Mouse (Mus musculus): ENCODE data around the gene Pga5. TPM values are rescaled to one million over a fixed set of nuclear protein-coding genes. Genes with fewer than 3 reads are reported as not detected.
A peak's percentile ranks its signal among the peaks of the same experiment; 100 is the strongest.

Gene Pga5
- polyA plus RNA-seq (2012; rRNA removed): 0.10 and 0.20 TPM in 2 replicates

- Histone ChIP-seq H3K4me1 (ENCODE audit: control insufficient read depth, insufficient read depth, low read length) (no peaks in the 10 kb centered on the region), H3K4me3 (ENCODE audit: control insufficient read depth, low read depth, low read length) (no peak within 1 kb of the TSS), H3K36me3 (ENCODE audit: control insufficient read depth, insufficient read depth, low read length) (no peaks in the 10 kb centered on the region), H3K27ac (ENCODE audit: control insufficient read depth, insufficient read depth, low read depth, low read length) (no peak within 1 kb of the TSS), H3K27me3 (ENCODE audit: control insufficient read depth, insufficient read depth, low read length) (no peaks in the 10 kb centered on the region)
- TF ChIP-seq POLR2A (IDR thresholded peaks at IDR 0.05; ENCODE audit: control insufficient read depth, low read depth, low read length): no peak
- peak; percentile 91; the same call in 1 of the 2 replicates for TF ChIP-seq CTCF (IDR thresholded peaks at IDR 0.05; ENCODE audit: control insufficient read depth, insufficient read depth, insufficient replicate concordance, low read depth, low read length)
Measured at GRCm38 (mm10) chr19:10677915-10678771, at the start of gene Pga5. Pga5 (minus strand) TSS chr19:10678071.

GRCm38 (mm10) chr19:10724629-10725363 lies 46.9 kb upstream of the Pga5 start:
- H3K27ac ChIP-seq (ENCODE audit: control insufficient read depth, insufficient read depth, low read depth, low read length): no peak overlapping the region
- no peaks in the 10 kb centered on the region for H3K36me3 ChIP-seq (ENCODE audit: control insufficient read depth, insufficient read depth, low read length)
- no peaks in the 10 kb centered on the region for H3K4me1 ChIP-seq (ENCODE audit: control insufficient read depth, insufficient read depth, low read length)
- no peak overlapping the region for H3K4me3 ChIP-seq (ENCODE audit: control insufficient read depth, low read depth, low read length)
- no peaks in the 10 kb centered on the region for H3K27me3 ChIP-seq (ENCODE audit: control insufficient read depth, insufficient read depth, low read length)
- TF ChIP-seq POLR2A (IDR thresholded peaks at IDR 0.05; ENCODE audit: control insufficient read depth, low read depth, low read length) (no peak), CTCF (IDR thresholded peaks at IDR 0.05; ENCODE audit: control insufficient read depth, insufficient read depth, insufficient replicate concordance, low read depth, low read length) (no peak)

- Histone ChIP-seq H3K27me3 (ENCODE audit: control insufficient read depth, insufficient read depth, low read length) (no peaks in the 10 kb centered on the region), H3K27ac (ENCODE audit: control insufficient read depth, insufficient read depth, low read depth, low read length) (no peak overlapping the region), H3K36me3 (ENCODE audit: control insufficient read depth, insufficient read depth, low read length) (no peaks in the 10 kb centered on the region), H3K4me3 (ENCODE audit: control insufficient read depth, low read depth, low read length) (no peak overlapping the region), H3K4me1 (ENCODE audit: control insufficient read depth, insufficient read depth, low read length) (no peaks in the 10 kb centered on the region)
- TF ChIP-seq CTCF (IDR thresholded peaks at IDR 0.05; ENCODE audit: control insufficient read depth, insufficient read depth, insufficient replicate concordance, low read depth, low read length) (no peak), POLR2A (IDR thresholded peaks at IDR 0.05; ENCODE audit: control insufficient read depth, low read depth, low read length) (no peak)
Measured at GRCm38 (mm10) chr19:10723649-10724048, 45.8 kb upstream of the Pga5 start.

GRCm38 (mm10) chr19:10723084-10723483 lies 45.2 kb upstream of the Pga5 start:
- H3K27me3 ChIP-seq (ENCODE audit: control insufficient read depth, insufficient read depth, low read length): no peaks in the 10 kb centered on the region
- no peaks in the 10 kb centered on the region for H3K4me1 ChIP-seq (ENCODE audit: control insufficient read depth, insufficient read depth, low read length)
- no peaks in the 10 kb centered on the region for H3K36me3 ChIP-seq (ENCODE audit: control insufficient read depth, insufficient read depth, low read length)
- no peak overlapping the region for H3K4me3 ChIP-seq (ENCODE audit: control insufficient read depth, low read depth, low read length)
- no peak for TF ChIP-seq CTCF (IDR thresholded peaks at IDR 0.05; ENCODE audit: control insufficient read depth, insufficient read depth, insufficient replicate concordance, low read depth, low read length)
- no peak for TF ChIP-seq POLR2A (IDR thresholded peaks at IDR 0.05; ENCODE audit: control insufficient read depth, low read depth, low read length)
- H3K27ac ChIP-seq (ENCODE audit: control insufficient read depth, insufficient read depth, low read depth, low read length): no peak overlapping the region

GRCm38 (mm10) chr19:10721064-10721463 lies 43.2 kb upstream of the Pga5 start:
- Histone ChIP-seq H3K27ac (ENCODE audit: control insufficient read depth, insufficient read depth, low read depth, low read length) (no peak overlapping the region), H3K4me3 (ENCODE audit: control insufficient read depth, low read depth, low read length) (no peak overlapping the region), H3K36me3 (ENCODE audit: control insufficient read depth, insufficient read depth, low read length) (no peaks in the 10 kb centered on the region), H3K27me3 (ENCODE audit: control insufficient read depth, insufficient read depth, low read length) (no peaks in the 10 kb centered on the region), H3K4me1 (ENCODE audit: control insufficient read depth, insufficient read depth, low read length) (no peaks in the 10 kb centered on the region)
- no peak for TF ChIP-seq CTCF (IDR thresholded peaks at IDR 0.05; ENCODE audit: control insufficient read depth, insufficient read depth, insufficient replicate concordance, low read depth, low read length)
- no peak for TF ChIP-seq POLR2A (IDR thresholded peaks at IDR 0.05; ENCODE audit: control insufficient read depth, low read depth, low read length)

- no peaks in the 10 kb centered on the region for H3K27me3 ChIP-seq (ENCODE audit: control insufficient read depth, insufficient read depth, low read length)
- H3K4me3 ChIP-seq (ENCODE audit: control insufficient read depth, low read depth, low read length): no peak overlapping the region
- TF ChIP-seq CTCF (IDR thresholded peaks at IDR 0.05; ENCODE audit: control insufficient read depth, insufficient read depth, insufficient replicate concordance, low read depth, low read length) (no peak), POLR2A (IDR thresholded peaks at IDR 0.05; ENCODE audit: control insufficient read depth, low read depth, low read length) (no peak)
- no peaks in the 10 kb centered on the region for H3K36me3 ChIP-seq (ENCODE audit: control insufficient read depth, insufficient read depth, low read length)
- H3K27ac ChIP-seq (ENCODE audit: control insufficient read depth, insufficient read depth, low read depth, low read length): no peak overlapping the region
- no peaks in the 10 kb centered on the region for H3K4me1 ChIP-seq (ENCODE audit: control insufficient read depth, insufficient read depth, low read length)
Measured at GRCm38 (mm10) chr19:10720524-10720923, 42.7 kb upstream of the Pga5 start.

- H3K4me1 ChIP-seq (ENCODE audit: control insufficient read depth, insufficient read depth, low read length): no peaks in the 10 kb centered on the region
- H3K27ac ChIP-seq (ENCODE audit: control insufficient read depth, insufficient read depth, low read depth, low read length): no peak overlapping the region
- H3K27me3 ChIP-seq (ENCODE audit: control insufficient read depth, insufficient read depth, low read length): no peaks in the 10 kb centered on the region
- H3K36me3 ChIP-seq (ENCODE audit: control insufficient read depth, insufficient read depth, low read length): no peaks in the 10 kb centered on the region
- H3K4me3 ChIP-seq (ENCODE audit: control insufficient read depth, low read depth, low read length): no peak overlapping the region
- TF ChIP-seq POLR2A (IDR thresholded peaks at IDR 0.05; ENCODE audit: control insufficient read depth, low read depth, low read length) (no peak), CTCF (IDR thresholded peaks at IDR 0.05; ENCODE audit: control insufficient read depth, insufficient read depth, insufficient replicate concordance, low read depth, low read length) (no peak)
Measured at GRCm38 (mm10) chr19:10719751-10720150, 41.9 kb upstream of the Pga5 start.

Data from testis, adult 2 months (tissue).